Mouse (Mus musculus) ES-E14 (cell line): ENCODE data around the gene Ppp2r5c.

Source experiments
- CHD2 ChIP-seq: IDR thresholded peaks from 2 replicates; pipeline ENCODE4 v1.6.1; 2014; ENCODE audit warnings: mild to moderate bottlenecking, low read depth, low read length, inconsistent platforms
- HCFC1 ChIP-seq: IDR thresholded peaks from 2 replicates; pipeline ENCODE4 v1.6.1; 2012; ENCODE audit warnings: low read length, inconsistent platforms, borderline replicate concordance; ENCODE audit not compliant: insufficient read depth
- MAFK ChIP-seq: IDR thresholded peaks from 2 replicates; pipeline ENCODE4 v1.6.1; 2014; ENCODE audit warnings: mild to moderate bottlenecking, low read depth, low read length, inconsistent platforms; ENCODE audit not compliant: insufficient read depth
- ZC3H11A ChIP-seq: IDR thresholded peaks from 2 replicates; pipeline ENCODE4 v1.6.1; 2012; ENCODE audit warnings: low read depth, mild to moderate bottlenecking, inconsistent platforms, low read length, borderline replicate concordance
- ZNF384 ChIP-seq: IDR thresholded peaks from 2 replicates; pipeline ENCODE4 v1.6.1; 2012; ENCODE audit warnings: low read depth, low read length, inconsistent platforms

- TF ChIP-seq ZNF384 (no peak), CHD2 (no peak), ZC3H11A (no peak), HCFC1 (no peak), MAFK (no peak)
Observed at GRCm38 (mm10) chr12:110478601-110479008, 31.7 kb downstream of the Ppp2r5c start.
